ENCODE assay signal across 8 mouse cellular contexts in genomic region chr1:180268249-180269031, GRCm38 (mm10). TPM values are rescaled to one million over a fixed set of nuclear protein-coding genes. Genes with fewer than 3 reads are reported as not detected.
DNase-seq lines count a peak whose midpoint lies in the region; ATAC-seq and TF ChIP-seq lines count a peak whose summit lies in the region.

No protein-coding gene starts in this region.

- no peak overlapping the region for H3K9ac ChIP-seq in forebrain, embryonic 11.5 days (ENCODE audit: low read length)
- no peak overlapping the region for H3K9ac ChIP-seq in liver, postnatal 0 days (replicated peaks)
- H3K9ac ChIP-seq in neural tube, embryonic 15.5 days (replicated peaks), result no peak overlapping the region

- 16% methylated on average over 12 of the region's 12 CpGs for WGBS in forebrain, embryonic 11.5 days
- 17% methylated on average over 12 of the region's 12 CpGs for WGBS in liver, postnatal 0 days (ENCODE audit: insufficient replicate concordance)
- WGBS in neural tube, embryonic 15.5 days, result 17% methylated on average over 12 of the region's 12 CpGs

- peaks cover 34% of the 10 kb centered on the region for H3K27me3 ChIP-seq in E14TG2a.4 (ENCODE audit: insufficient read depth, low read length)
- 0 out of 2 replicates have a peak, but pooled peaks cover 2% of the 10 kb centered on the region for H3K27me3 ChIP-seq in forebrain, embryonic 11.5 days (ENCODE audit: control insufficient read depth, insufficient read depth, low read length)
- H3K27me3 ChIP-seq in liver, postnatal 0 days (ENCODE audit: insufficient read depth, low read length), result no peaks in the 10 kb centered on the region
- H3K27me3 ChIP-seq in neural tube, embryonic 15.5 days (replicated peaks), result peaks cover 6% of the 10 kb centered on the region; the same call in 1 of the 2 replicates

- DNase-seq in c-Kit-positive CD71-negative TER-119-negative erythroid progenitor cells, embryonic 14.5 days (ENCODE audit: low read depth), result peak; percentile 85
- peak; percentile 90 for DNase-seq in forebrain, embryonic 11.5 days (ENCODE audit: low spot score)
- DNase-seq in heart, postnatal 10 days, result peak; percentile 93 to 96
- DNase-seq in kidney, postnatal 4 days, result peak; percentile 95
- peak; percentile 89 for DNase-seq in liver, postnatal 0 days
- peak; percentile 95 for DNase-seq in testis, postnatal 10 days (ENCODE audit: low spot score)

- TF ChIP-seq EP300 in liver, postnatal 0 days (IDR thresholded peaks at IDR 0.05; ENCODE audit: low read depth), result no peak

- H3K9me3 ChIP-seq in E14TG2a.4 (ENCODE audit: low read length), result no peaks in the 10 kb centered on the region
- H3K9me3 ChIP-seq in forebrain, embryonic 11.5 days (ENCODE audit: control insufficient read depth, low read length), result no peaks in the 10 kb centered on the region
- no peaks in the 10 kb centered on the region for H3K9me3 ChIP-seq in liver, postnatal 0 days (ENCODE audit: low read length)
- no peaks in the 10 kb centered on the region for H3K9me3 ChIP-seq in neural tube, embryonic 15.5 days (replicated peaks)

- no peak overlapping the region for H3K4me3 ChIP-seq in E14TG2a.4 (replicated peaks; ENCODE audit: low read length)
- no peak overlapping the region for H3K4me3 ChIP-seq in forebrain, embryonic 11.5 days (ENCODE audit: low read depth, low read length)
- no peak overlapping the region for H3K4me3 ChIP-seq in liver, postnatal 0 days (ENCODE audit: low read depth, low read length)
- no peak overlapping the region for H3K4me3 ChIP-seq in neural tube, embryonic 15.5 days (replicated peaks)

- ATAC-seq in forebrain, embryonic 11.5 days (replicated peaks; ENCODE audit: low FRiP score), result peak; percentile 82
- ATAC-seq in liver, postnatal 0 days, result peak; percentile 81
- ATAC-seq in neural tube, embryonic 15.5 days (ENCODE audit: low FRiP score), result peak; percentile 86

- intact Hi-C loops in heart, postnatal 10 days (cut with DNase I), result loop anchor here (1.0 to 2.0 kb wide), 4 partner anchors 64 to 216 kb away; no protein-coding TSS in a partner anchor

- H3K4me2 ChIP-seq in forebrain, embryonic 11.5 days (ENCODE audit: low read depth, low read length, severe bottlenecking), result no peak overlapping the region
- H3K4me2 ChIP-seq in liver, postnatal 0 days (ENCODE audit: low read depth, low read length), result no peak overlapping the region
- H3K4me2 ChIP-seq in neural tube, embryonic 15.5 days, result no peak overlapping the region

- H3K36me3 ChIP-seq in E14TG2a.4 (ENCODE audit: insufficient read depth, low read length), result no peaks in the 10 kb centered on the region
- H3K36me3 ChIP-seq in forebrain, embryonic 11.5 days (ENCODE audit: control insufficient read depth, insufficient read depth, low read length), result no peaks in the 10 kb centered on the region
- no peaks in the 10 kb centered on the region for H3K36me3 ChIP-seq in liver, postnatal 0 days (replicated peaks; ENCODE audit: insufficient read depth, low read length)
- no peaks in the 10 kb centered on the region for H3K36me3 ChIP-seq in neural tube, embryonic 15.5 days

- peaks cover 10% of the 10 kb centered on the region; the same call in 1 of the 2 replicates for H3K4me1 ChIP-seq in E14TG2a.4 (replicated peaks; ENCODE audit: low read depth, low read length)
- peaks cover 2% of the 10 kb centered on the region; the same call in 1 of the 2 replicates for H3K4me1 ChIP-seq in forebrain, embryonic 11.5 days (replicated peaks; ENCODE audit: control insufficient read depth, insufficient read depth, low read length)
- H3K4me1 ChIP-seq in liver, postnatal 0 days (ENCODE audit: insufficient read depth), result peaks cover 23% of the 10 kb centered on the region
- H3K4me1 ChIP-seq in neural tube, embryonic 15.5 days, result peaks cover 2% of the 10 kb centered on the region; the same call in 1 of the 2 replicates

- TF ChIP-seq CTCF in E14TG2a.4 (conservative IDR thresholded peaks at IDR 0.05; ENCODE audit: low read length), result peak; percentile 65
- TF ChIP-seq CTCF in liver, postnatal 0 days (IDR thresholded peaks at IDR 0.05; ENCODE audit: low read depth), result peak; percentile 100

- no peak overlapping the region for H3K27ac ChIP-seq in forebrain, embryonic 11.5 days (ENCODE audit: low read depth, low read length)
- no peak overlapping the region for H3K27ac ChIP-seq in liver, postnatal 0 days (ENCODE audit: low read depth)
- H3K27ac ChIP-seq in neural tube, embryonic 15.5 days (replicated peaks), result no peak overlapping the region

RNA-seq across cellular contexts. Expression of gene Psen2, which starts 5.2 kb away (rescaled TPM):
- polyA plus RNA-seq in forebrain, embryonic 11.5 days (2014; fragmentation: Nextera tagmentation; extraction: Ambion mirVana), result 5.7 and 6.1 TPM in 2 replicates
- total RNA-seq in heart, postnatal 10 days (2021), result 10 to 100 TPM; 13.5 to 15.3 TPM
- 25.6 and 25.8 TPM in 2 replicates for polyA plus RNA-seq in liver, postnatal 0 days (2015; fragmentation: Nextera tagmentation; extraction: Ambion mirVana)
- 16.8 and 19.8 TPM in 2 replicates for polyA plus RNA-seq in neural tube, embryonic 15.5 days (2015; fragmentation: Nextera tagmentation; extraction: Ambion mirVana)
